Mouse (Mus musculus): ENCODE measurements around the gene Filip1l. TPM values are rescaled to one million over a fixed set of nuclear protein-coding genes. Genes with fewer than 3 reads are reported as not detected.

Gene Filip1l
- polyA plus RNA-seq, 1 experiment from 2014 or later = 32.6 TPM

- Histone ChIP-seq H3K36me3 (ENCODE audit: control insufficient read depth, insufficient read depth, low read length) (no peaks in the 10 kb centered on the region), H3K9ac (ENCODE audit: low read length) (peak overlapping the region; percentile 62), H3K27ac (ENCODE audit: low read length) (no peak overlapping the region), H3K4me1 (replicated peaks; ENCODE audit: control insufficient read depth, insufficient read depth, low read length) (peaks cover 5% of the 10 kb centered on the region), H3K9me3 (ENCODE audit: control insufficient read depth, low read length) (no peaks in the 10 kb centered on the region), H3K4me2 (ENCODE audit: low read depth, low read length) (peak overlapping the region; percentile 94), H3K27me3 (ENCODE audit: control insufficient read depth, insufficient read depth, low read depth, low read length) (no peaks in the 10 kb centered on the region), H3K4me3 (ENCODE audit: low read length) (peak overlapping the region; percentile 83)
- no peak for ATAC-seq (ENCODE audit: low read depth)
- 37% methylated on average over 3 of the region's 3 CpGs for WGBS
Observed at GRCm38 (mm10) chr16:57550088-57550487, 197.2 kb downstream of the Filip1l start.

GRCm38 (mm10) chr16:57550817-57551216, 197.9 kb downstream of the Filip1l start:
- ATAC-seq (ENCODE audit: low read depth) = no peak
- H3K4me3 ChIP-seq (ENCODE audit: low read length) = peak overlapping the region; percentile 45
- no peaks in the 10 kb centered on the region for H3K27me3 ChIP-seq (ENCODE audit: control insufficient read depth, insufficient read depth, low read depth, low read length)
- H3K4me2 ChIP-seq (ENCODE audit: low read depth, low read length) = peak overlapping the region; percentile 48
- no peaks in the 10 kb centered on the region for H3K9me3 ChIP-seq (ENCODE audit: control insufficient read depth, low read length)
- peak overlapping the region; percentile 36 for H3K27ac ChIP-seq (ENCODE audit: low read length)
- H3K9ac ChIP-seq (ENCODE audit: low read length) = peak overlapping the region; percentile 63
- 46% methylated on average over 2 of the region's 2 CpGs for WGBS
- peaks cover 5% of the 10 kb centered on the region for H3K4me1 ChIP-seq (replicated peaks; ENCODE audit: control insufficient read depth, insufficient read depth, low read length)
- H3K36me3 ChIP-seq (ENCODE audit: control insufficient read depth, insufficient read depth, low read length) = no peaks in the 10 kb centered on the region

- no peaks in the 10 kb centered on the region for H3K36me3 ChIP-seq (ENCODE audit: control insufficient read depth, insufficient read depth, low read length)
- no peak overlapping the region for H3K27ac ChIP-seq (ENCODE audit: low read length)
- no peaks in the 10 kb centered on the region for H3K27me3 ChIP-seq (ENCODE audit: control insufficient read depth, insufficient read depth, low read depth, low read length)
- no peaks in the 10 kb centered on the region for H3K9me3 ChIP-seq (ENCODE audit: control insufficient read depth, low read length)
- peak overlapping the region; percentile 11; the same call in 1 of the 2 replicates for H3K4me3 ChIP-seq (ENCODE audit: low read length)
- no peak for ATAC-seq (ENCODE audit: low read depth)
- no peak overlapping the region for H3K9ac ChIP-seq (ENCODE audit: low read length)
- 72% methylated on average over 2 of the region's 2 CpGs for WGBS
- peaks cover 5% of the 10 kb centered on the region for H3K4me1 ChIP-seq (replicated peaks; ENCODE audit: control insufficient read depth, insufficient read depth, low read length)
- H3K4me2 ChIP-seq (ENCODE audit: low read depth, low read length) = peak overlapping the region; percentile 48
Observed at GRCm38 (mm10) chr16:57551617-57552016, 198.7 kb downstream of the Filip1l start.

- peak overlapping the region; percentile 48; the same call in 1 of the 2 replicates for H3K4me2 ChIP-seq (ENCODE audit: low read depth, low read length)
- no peaks in the 10 kb centered on the region for H3K9me3 ChIP-seq (ENCODE audit: control insufficient read depth, low read length)
- no peaks in the 10 kb centered on the region for H3K27me3 ChIP-seq (ENCODE audit: control insufficient read depth, insufficient read depth, low read depth, low read length)
- H3K4me1 ChIP-seq (replicated peaks; ENCODE audit: control insufficient read depth, insufficient read depth, low read length) = peaks cover 5% of the 10 kb centered on the region
- no peak for ATAC-seq (ENCODE audit: low read depth)
- no peak overlapping the region for H3K27ac ChIP-seq (ENCODE audit: low read length)
- H3K4me3 ChIP-seq (ENCODE audit: low read length) = no peak overlapping the region
- H3K36me3 ChIP-seq (ENCODE audit: control insufficient read depth, insufficient read depth, low read length) = no peaks in the 10 kb centered on the region
- H3K9ac ChIP-seq (ENCODE audit: low read length) = no peak overlapping the region
- WGBS = 81% methylated on average over 5 of the region's 5 CpGs
Observed at GRCm38 (mm10) chr16:57552709-57553108, 199.8 kb downstream of the Filip1l start.

- H3K4me3 ChIP-seq (ENCODE audit: low read length) = no peak overlapping the region
- no peaks in the 10 kb centered on the region for H3K9me3 ChIP-seq (ENCODE audit: control insufficient read depth, low read length)
- no peak overlapping the region for H3K4me2 ChIP-seq (ENCODE audit: low read depth, low read length)
- no peak overlapping the region for H3K9ac ChIP-seq (ENCODE audit: low read length)
- no peak for ATAC-seq (ENCODE audit: low read depth)
- no peaks in the 10 kb centered on the region for H3K36me3 ChIP-seq (ENCODE audit: control insufficient read depth, insufficient read depth, low read length)
- H3K4me1 ChIP-seq (replicated peaks; ENCODE audit: control insufficient read depth, insufficient read depth, low read length) = peaks cover 5% of the 10 kb centered on the region
- no peak overlapping the region for H3K27ac ChIP-seq (ENCODE audit: low read length)
- no peaks in the 10 kb centered on the region for H3K27me3 ChIP-seq (ENCODE audit: control insufficient read depth, insufficient read depth, low read depth, low read length)
Observed at GRCm38 (mm10) chr16:57553235-57553634, 200.3 kb downstream of the Filip1l start.

- Histone ChIP-seq H3K9ac (ENCODE audit: low read length) (no peak overlapping the region), H3K36me3 (ENCODE audit: control insufficient read depth, insufficient read depth, low read length) (no peaks in the 10 kb centered on the region), H3K4me2 (ENCODE audit: low read depth, low read length) (no peak overlapping the region), H3K27ac (ENCODE audit: low read length) (no peak overlapping the region), H3K4me1 (replicated peaks; ENCODE audit: control insufficient read depth, insufficient read depth, low read length) (peaks cover 5% of the 10 kb centered on the region), H3K4me3 (ENCODE audit: low read length) (no peak overlapping the region), H3K27me3 (ENCODE audit: control insufficient read depth, insufficient read depth, low read depth, low read length) (no peaks in the 10 kb centered on the region), H3K9me3 (ENCODE audit: control insufficient read depth, low read length) (no peaks in the 10 kb centered on the region)
- 79% methylated on average over 6 of the region's 6 CpGs for WGBS
- ATAC-seq (ENCODE audit: low read depth) = no peak
Observed at GRCm38 (mm10) chr16:57554886-57555400, 202.1 kb downstream of the Filip1l start.

GRCm38 (mm10) chr16:57555667-57556066, 202.8 kb downstream of the Filip1l start:
- WGBS = 68% methylated on average over 4 of the region's 4 CpGs
- H3K4me3 ChIP-seq (ENCODE audit: low read length) = no peak overlapping the region
- H3K27ac ChIP-seq (ENCODE audit: low read length) = no peak overlapping the region
- H3K4me1 ChIP-seq (replicated peaks; ENCODE audit: control insufficient read depth, insufficient read depth, low read length) = peaks cover 5% of the 10 kb centered on the region
- H3K4me2 ChIP-seq (ENCODE audit: low read depth, low read length) = no peak overlapping the region
- no peaks in the 10 kb centered on the region for H3K9me3 ChIP-seq (ENCODE audit: control insufficient read depth, low read length)
- ATAC-seq (ENCODE audit: low read depth) = no peak
- no peaks in the 10 kb centered on the region for H3K36me3 ChIP-seq (ENCODE audit: control insufficient read depth, insufficient read depth, low read length)
- no peak overlapping the region for H3K9ac ChIP-seq (ENCODE audit: low read length)
- no peaks in the 10 kb centered on the region for H3K27me3 ChIP-seq (ENCODE audit: control insufficient read depth, insufficient read depth, low read depth, low read length)

- Histone ChIP-seq H3K4me1 (replicated peaks; ENCODE audit: control insufficient read depth, insufficient read depth, low read length) (peaks cover 5% of the 10 kb centered on the region), H3K27ac (ENCODE audit: low read length) (no peak overlapping the region)
- WGBS = 70% methylated on average over 2 of the region's 2 CpGs
Observed at GRCm38 (mm10) chr16:57556244-57556643, 203.4 kb downstream of the Filip1l start.

GRCm38 (mm10) chr16:57558258-57558657, 205.4 kb downstream of the Filip1l start:
- no peaks in the 10 kb centered on the region for H3K9me3 ChIP-seq (ENCODE audit: control insufficient read depth, low read length)
- peaks cover 3% of the 10 kb centered on the region; the same call in 1 of the 2 replicates for H3K4me1 ChIP-seq (replicated peaks; ENCODE audit: control insufficient read depth, insufficient read depth, low read length)
- WGBS = 88% methylated on average over 3 of the region's 3 CpGs
- no peak overlapping the region for H3K27ac ChIP-seq (ENCODE audit: low read length)
- H3K36me3 ChIP-seq (ENCODE audit: control insufficient read depth, insufficient read depth, low read length) = no peaks in the 10 kb centered on the region
- no peak for ATAC-seq (ENCODE audit: low read depth)
- H3K9ac ChIP-seq (ENCODE audit: low read length) = no peak overlapping the region
- no peak overlapping the region for H3K4me3 ChIP-seq (ENCODE audit: low read length)
- H3K4me2 ChIP-seq (ENCODE audit: low read depth, low read length) = no peak overlapping the region
- H3K27me3 ChIP-seq (ENCODE audit: control insufficient read depth, insufficient read depth, low read depth, low read length) = no peaks in the 10 kb centered on the region

More at GRCm38 (mm10) chr16:57556244-57556643, 203.4 kb downstream of the Filip1l start:
- H3K9me3 ChIP-seq (ENCODE audit: control insufficient read depth, low read length) = no peaks in the 10 kb centered on the region
- no peaks in the 10 kb centered on the region for H3K27me3 ChIP-seq (ENCODE audit: control insufficient read depth, insufficient read depth, low read depth, low read length)
- no peaks in the 10 kb centered on the region for H3K36me3 ChIP-seq (ENCODE audit: control insufficient read depth, insufficient read depth, low read length)
- no peak overlapping the region for H3K4me3 ChIP-seq (ENCODE audit: low read length)
- no peak for ATAC-seq (ENCODE audit: low read depth)
- no peak overlapping the region for H3K4me2 ChIP-seq (ENCODE audit: low read depth, low read length)
- no peak overlapping the region for H3K9ac ChIP-seq (ENCODE audit: low read length)

GRCm38 (mm10) chr16:57560185-57560584, 207.3 kb downstream of the Filip1l start:
- WGBS = 86% methylated on average over 1 of the region's 1 CpGs
- H3K36me3 ChIP-seq (ENCODE audit: control insufficient read depth, insufficient read depth, low read length) = no peaks in the 10 kb centered on the region
- H3K4me3 ChIP-seq (ENCODE audit: low read length) = no peak overlapping the region
- no peaks in the 10 kb centered on the region for H3K9me3 ChIP-seq (ENCODE audit: control insufficient read depth, low read length)
- H3K4me2 ChIP-seq (ENCODE audit: low read depth, low read length) = no peak overlapping the region
- peaks cover 7% of the 10 kb centered on the region; the same call in 1 of the 2 replicates for H3K4me1 ChIP-seq (replicated peaks; ENCODE audit: control insufficient read depth, insufficient read depth, low read length)
- H3K27me3 ChIP-seq (ENCODE audit: control insufficient read depth, insufficient read depth, low read depth, low read length) = no peaks in the 10 kb centered on the region
- no peak overlapping the region for H3K27ac ChIP-seq (ENCODE audit: low read length)
- no peak overlapping the region for H3K9ac ChIP-seq (ENCODE audit: low read length)
- no peak for ATAC-seq (ENCODE audit: low read depth)
